Mouse (Mus musculus): Measurements from ENCODE around the gene Thrsp. TPM values are rescaled to one million over a fixed set of nuclear protein-coding genes. Genes with fewer than 3 reads are reported as not detected.

The Thrsp gene
- polyA plus RNA-seq, 1 experiment, result 95.3 TPM

GRCm38 (mm10) chr7:97418717-97419116 is 1.2 kb upstream of the Thrsp start:
- no peak for DNase-seq (ENCODE audit: low spot score)

- DNase-seq (ENCODE audit: low spot score), result no peak
Measured at GRCm38 (mm10) chr7:97416473-97416872, 1.1 kb downstream of the Thrsp start.

- no peak for DNase-seq (ENCODE audit: low spot score)
Measured at GRCm38 (mm10) chr7:97414915-97415687, 2.4 kb downstream of the Thrsp start.

GRCm38 (mm10) chr7:97414426-97414825 is 3.1 kb downstream of the Thrsp start:
- no peak for DNase-seq (ENCODE audit: low spot score)

GRCm38 (mm10) chr7:97413981-97414380 is 3.5 kb downstream of the Thrsp start:
- DNase-seq (ENCODE audit: low spot score), result no peak

- DNase-seq (ENCODE audit: low spot score), result no peak
Measured at GRCm38 (mm10) chr7:97411575-97411974, 6.0 kb downstream of the Thrsp start.

- DNase-seq (ENCODE audit: low spot score), result no peak
Measured at GRCm38 (mm10) chr7:97411106-97411505, 6.4 kb downstream of the Thrsp start.

- DNase-seq (ENCODE audit: low spot score), result no peak
Measured at GRCm38 (mm10) chr7:97407145-97407544, 10.4 kb downstream of the Thrsp start.

GRCm38 (mm10) chr7:97399960-97400715 is 17.4 kb downstream of the Thrsp start, which contains the start of gene Ndufc2:
Ndufc2 (plus strand) TSS chr7:97400003.
- peak; percentile 63 for DNase-seq (ENCODE audit: low spot score)

- no peak for DNase-seq (ENCODE audit: low spot score)
Measured at GRCm38 (mm10) chr7:97398943-97399342, 18.6 kb downstream of the Thrsp start.

- DNase-seq (ENCODE audit: low spot score), result no peak
Measured at GRCm38 (mm10) chr7:97394375-97394774, 23.2 kb downstream of the Thrsp start.

GRCm38 (mm10) chr7:97392079-97392445 is 25.5 kb downstream of the Thrsp start:
- DNase-seq (ENCODE audit: low spot score), result no peak

- DNase-seq (ENCODE audit: low spot score), result no peak
Measured at GRCm38 (mm10) chr7:97391293-97392078, 26.0 kb downstream of the Thrsp start.

- no peak for DNase-seq (ENCODE audit: low spot score)
Measured at GRCm38 (mm10) chr7:97388541-97388940, 29.0 kb downstream of the Thrsp start.

GRCm38 (mm10) chr7:97387561-97388147 is 29.9 kb downstream of the Thrsp start:
- no peak for DNase-seq (ENCODE audit: low spot score)

GRCm38 (mm10) chr7:97386806-97387370 is 30.6 kb downstream of the Thrsp start:
- DNase-seq (ENCODE audit: low spot score), result no peak

- DNase-seq (ENCODE audit: low spot score), result no peak
Measured at GRCm38 (mm10) chr7:97386106-97386805, 31.3 kb downstream of the Thrsp start.

GRCm38 (mm10) chr7:97383496-97384132 is 33.9 kb downstream of the Thrsp start:
- no peak for DNase-seq (ENCODE audit: low spot score)

- DNase-seq (ENCODE audit: low spot score), result no peak
Measured at GRCm38 (mm10) chr7:97382661-97383060, 34.9 kb downstream of the Thrsp start.

GRCm38 (mm10) chr7:97380500-97381123 is 36.9 kb downstream of the Thrsp start:
- no peak for DNase-seq (ENCODE audit: low spot score)

All from urinary bladder, adult 2 months (tissue).